Mouse (Mus musculus) megakaryocyte, embryonic 14.5 days (primary cell): ENCODE measurements around the gene Tctn3. TPM values are rescaled to one million over a fixed set of nuclear protein-coding genes. Genes with fewer than 3 reads are reported as not detected.

Source experiments
- H3K27me3 ChIP-seq: replicated peaks from 2 replicates; pipeline ENCODE3; 2012; ENCODE audit warnings: inconsistent platforms
- H3K36me3 ChIP-seq: replicated peaks from 2 replicates; pipeline ENCODE3; 2012; ENCODE audit warnings: low read length, inconsistent platforms, mixed read lengths
- H3K4me1 ChIP-seq: 2 replicates; pipeline ENCODE4 v1.6.1; 2012; ENCODE audit warnings: inconsistent platforms
- H3K4me3 ChIP-seq: replicated peaks from 2 replicates; pipeline ENCODE3; 2012; ENCODE audit warnings: moderate library complexity, mild to moderate bottlenecking, inconsistent platforms
- H3K9me3 ChIP-seq: 2 replicates; pipeline ENCODE4 v1.6.1; 2012; ENCODE audit warnings: inconsistent platforms
- FLI1 ChIP-seq: IDR thresholded peaks from 2 replicates; pipeline ENCODE4 v1.6.1; 2012; ENCODE audit warnings: low read length, inconsistent platforms, mixed read lengths
- GATA1 ChIP-seq: IDR thresholded peaks from 3 replicates; pipeline ENCODE4 v1.6.1; 2012; ENCODE audit warnings: mixed read lengths, low read length, inconsistent platforms, borderline replicate concordance
- polyA plus RNA-seq: library from polyadenylated mRNA; stranded (reverse); fragments of >175 nt; gene quantifications from 2 replicates; pipeline ENCODE4 v1.2.3, GENCODE M21; 2012; ENCODE audit warnings: low replicate concordance; ENCODE audit not compliant: insufficient read depth

The Tctn3 gene
- polyA plus RNA-seq, 1 experiment = 2.3 TPM

DNA sequence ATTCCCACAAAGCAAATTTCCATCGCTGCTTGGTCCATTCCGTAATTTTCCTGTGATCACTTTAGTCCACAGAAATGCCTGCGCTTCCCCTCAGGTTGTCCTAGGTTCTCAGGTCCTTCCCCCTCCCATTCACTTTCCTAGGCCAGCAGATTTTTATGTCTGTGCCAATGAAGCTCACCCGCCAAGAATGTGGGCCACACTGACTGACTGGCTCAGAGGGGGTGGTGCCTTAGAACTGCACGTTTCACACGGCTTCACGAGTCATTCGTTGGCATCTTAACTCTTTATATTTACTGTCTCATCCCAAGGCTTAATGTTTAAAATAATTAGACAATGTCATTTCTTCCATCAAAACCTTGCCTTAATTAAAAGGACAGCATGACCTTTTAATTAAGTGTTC is 16.2 kb downstream of the Tctn3 start:
- Histone ChIP-seq H3K36me3 (peaks cover 54% of the 10 kb centered on the region), H3K4me1 (peaks cover 10% of the 10 kb centered on the region; the same call in 1 of the 2 replicates), H3K9me3 (no peaks in the 10 kb centered on the region), H3K4me3 (no peak overlapping the region), H3K27me3 (no peaks in the 10 kb centered on the region)
- TF ChIP-seq FLI1 (no peak), GATA1 (no peak)

- H3K4me1 ChIP-seq = peaks cover 16% of the 10 kb centered on the region
- H3K36me3 ChIP-seq = peaks cover 60% of the 10 kb centered on the region
- TF ChIP-seq GATA1 = no peak
- no peak for TF ChIP-seq FLI1
- no peak overlapping the region for H3K4me3 ChIP-seq
- no peaks in the 10 kb centered on the region for H3K27me3 ChIP-seq
- no peaks in the 10 kb centered on the region for H3K9me3 ChIP-seq
These were observed 16.8 kb downstream of the Tctn3 start for GRCm38 (mm10) chr19:40595231-40595630.

- Histone ChIP-seq H3K4me3 (peak overlapping the region; percentile 99), H3K36me3 (peaks cover 43% of the 10 kb centered on the region), H3K4me1 (peaks cover 52% of the 10 kb centered on the region), H3K9me3 (no peaks in the 10 kb centered on the region), H3K27me3 (no peaks in the 10 kb centered on the region)
- TF ChIP-seq FLI1 (no peak), GATA1 (no peak)
These were observed 22.5 kb downstream of the Tctn3 start for GRCm38 (mm10) chr19:40589530-40589880.

GRCm38 (mm10) chr19:40588847-40589529 is 23.0 kb downstream of the Tctn3 start:
- Histone ChIP-seq H3K36me3 (peaks cover 42% of the 10 kb centered on the region), H3K4me1 (peaks cover 56% of the 10 kb centered on the region), H3K27me3 (no peaks in the 10 kb centered on the region)

DNA sequence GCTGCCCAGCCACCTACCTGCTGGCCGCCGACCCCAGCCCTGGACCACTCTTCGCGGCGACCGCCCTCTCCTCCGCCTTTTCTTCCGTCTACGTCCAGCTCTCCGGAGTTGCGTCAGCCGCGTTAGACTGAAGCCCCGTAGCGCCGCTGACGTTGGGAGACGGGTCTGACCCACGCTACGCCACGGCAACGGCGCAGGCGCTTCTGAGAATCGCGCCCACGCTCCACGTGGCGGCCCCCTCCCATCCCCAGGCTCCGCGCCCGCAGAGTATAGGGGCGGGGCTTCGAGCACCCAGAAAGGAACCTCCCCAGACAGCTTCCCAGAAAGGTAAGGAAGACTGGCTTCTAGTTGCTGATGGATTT is 23.8 kb downstream of the Tctn3 start, which contains the start of gene Aldh18a1:
Gene Aldh18a1 (minus strand): TSS at position 171 of the 362 bp plus-strand sequence.
- H3K36me3 ChIP-seq = peaks cover 48% of the 10 kb centered on the region
- peak within 1 kb of the TSS; percentile 99 for H3K4me3 ChIP-seq
- H3K4me1 ChIP-seq = peaks cover 63% of the 10 kb centered on the region
- H3K9me3 ChIP-seq = no peaks in the 10 kb centered on the region
- no peaks in the 10 kb centered on the region for H3K27me3 ChIP-seq
- TF ChIP-seq GATA1 (no peak), FLI1 (no peak)

More at GRCm38 (mm10) chr19:40588847-40589529, 23.0 kb downstream of the Tctn3 start:
- TF ChIP-seq FLI1 = no peak
- TF ChIP-seq GATA1 = no peak
- Histone ChIP-seq H3K4me3 (peak overlapping the region; percentile 99), H3K9me3 (no peaks in the 10 kb centered on the region)

DNA sequence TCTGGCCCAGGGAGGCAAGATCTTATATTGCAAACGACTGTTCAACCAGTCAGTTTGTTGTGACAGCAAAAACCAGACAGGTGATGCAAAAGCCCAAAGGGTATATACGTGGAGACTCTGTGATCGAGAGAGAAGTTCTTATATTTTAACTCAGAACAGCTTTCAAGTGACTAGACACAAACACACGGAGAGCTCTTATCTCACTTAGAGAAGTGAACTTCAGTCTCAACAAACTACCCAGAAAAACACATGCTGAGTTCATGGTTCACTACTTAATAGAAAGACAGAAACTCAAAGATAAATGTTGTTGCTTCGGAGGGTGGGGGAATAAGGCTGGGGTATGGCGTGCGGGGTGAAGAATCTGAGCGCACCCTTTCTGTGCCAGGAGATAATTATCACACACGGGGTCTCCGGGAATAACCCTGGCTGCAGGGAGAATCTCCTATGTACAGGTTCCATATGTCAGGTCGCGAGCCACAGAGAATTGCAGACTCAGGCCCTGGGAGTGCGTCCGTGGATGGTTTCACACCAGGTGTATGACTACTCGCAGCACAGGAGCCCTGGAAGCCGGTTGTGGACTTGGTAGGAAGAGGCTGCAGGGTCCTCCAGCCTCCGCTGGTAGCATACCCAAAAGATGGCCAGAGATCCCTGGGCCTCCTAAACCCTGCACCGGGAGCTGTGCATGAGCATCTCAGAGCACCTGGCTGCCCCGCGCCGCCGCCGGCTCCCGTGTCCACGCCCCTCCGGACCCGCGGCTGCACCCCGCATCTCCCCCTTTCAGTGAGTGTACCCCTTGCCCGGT is 24.3 kb downstream of the Tctn3 start:
- no peak for TF ChIP-seq FLI1
- no peak for TF ChIP-seq GATA1
- peak overlapping the region; percentile 99 for H3K4me3 ChIP-seq
- no peaks in the 10 kb centered on the region for H3K27me3 ChIP-seq
- H3K4me1 ChIP-seq = peaks cover 65% of the 10 kb centered on the region
- H3K36me3 ChIP-seq = peaks cover 54% of the 10 kb centered on the region
- no peaks in the 10 kb centered on the region for H3K9me3 ChIP-seq

DNA sequence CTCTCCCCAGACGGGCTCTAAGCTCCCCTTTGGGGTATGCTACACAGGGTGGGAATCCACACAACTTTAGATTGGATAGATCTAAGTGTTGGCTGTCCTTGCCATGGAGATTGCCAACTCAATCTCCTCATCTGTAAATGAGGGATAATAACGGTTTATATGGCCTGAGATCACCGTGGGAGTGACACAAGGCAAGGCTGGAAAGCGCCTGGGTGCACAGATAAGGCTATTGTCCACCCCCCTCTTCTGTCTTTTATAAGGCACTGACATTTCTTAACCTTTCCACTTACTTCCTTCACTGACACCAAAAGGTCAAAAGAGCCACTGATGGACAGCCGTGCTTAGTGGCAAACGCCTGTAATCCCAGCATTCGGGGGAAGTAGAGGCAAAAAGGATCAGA is 25.1 kb downstream of the Tctn3 start:
- TF ChIP-seq GATA1 (no peak), FLI1 (no peak)
- H3K9me3 ChIP-seq = no peaks in the 10 kb centered on the region
- no peaks in the 10 kb centered on the region for H3K27me3 ChIP-seq
- peaks cover 61% of the 10 kb centered on the region for H3K36me3 ChIP-seq
- H3K4me3 ChIP-seq = peak overlapping the region; percentile 99
- peaks cover 72% of the 10 kb centered on the region for H3K4me1 ChIP-seq

- Histone ChIP-seq H3K36me3 (peaks cover 96% of the 10 kb centered on the region), H3K4me3 (no peak overlapping the region), H3K9me3 (no peaks in the 10 kb centered on the region), H3K4me1 (peaks cover 50% of the 10 kb centered on the region), H3K27me3 (no peaks in the 10 kb centered on the region)
- TF ChIP-seq GATA1 (no peak), FLI1 (no peak)
These were observed 30.4 kb downstream of the Tctn3 start for GRCm38 (mm10) chr19:40581662-40582061.

GRCm38 (mm10) chr19:40580902-40581301 is 31.1 kb downstream of the Tctn3 start:
- no peaks in the 10 kb centered on the region for H3K9me3 ChIP-seq
- H3K27me3 ChIP-seq = no peaks in the 10 kb centered on the region
- no peak for TF ChIP-seq FLI1
- no peak for TF ChIP-seq GATA1

DNA sequence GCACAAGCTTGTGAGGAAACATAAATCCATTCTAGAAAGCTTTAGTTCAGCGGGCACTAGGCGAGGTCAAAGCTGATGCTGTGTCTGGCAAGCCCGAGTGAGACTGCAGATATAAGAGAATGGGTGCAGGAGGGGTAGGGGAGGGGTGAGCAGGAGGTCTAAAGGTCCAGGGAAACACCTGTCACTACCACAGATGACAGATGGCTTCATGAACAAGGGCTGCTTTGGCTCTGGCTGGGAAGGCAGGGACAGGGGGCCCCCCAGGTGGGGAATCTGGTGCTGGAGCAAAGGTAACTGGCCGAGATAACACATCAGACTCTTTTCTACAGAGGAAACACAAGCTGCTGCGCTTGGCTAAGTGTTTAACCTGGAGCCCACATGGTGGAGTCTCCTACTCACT is 36.6 kb downstream of the Tctn3 start:
- H3K4me3 ChIP-seq = no peak overlapping the region
- H3K4me1 ChIP-seq = peaks cover 5% of the 10 kb centered on the region; the same call in 1 of the 2 replicates
- H3K36me3 ChIP-seq = peaks cover 100% of the 10 kb centered on the region
- peaks cover 12% of the 10 kb centered on the region for H3K9me3 ChIP-seq
- no peaks in the 10 kb centered on the region for H3K27me3 ChIP-seq
- TF ChIP-seq FLI1 (no peak), GATA1 (no peak)

More at GRCm38 (mm10) chr19:40580902-40581301, 31.1 kb downstream of the Tctn3 start:
- Histone ChIP-seq H3K36me3 (peaks cover 96% of the 10 kb centered on the region), H3K4me3 (no peak overlapping the region), H3K4me1 (peaks cover 43% of the 10 kb centered on the region)
